Mouse (Mus musculus) embryonic facial prominence, embryonic 14.5 days (tissue): ENCODE data around the gene Cltb. TPM values are rescaled to one million over a fixed set of nuclear protein-coding genes. Genes with fewer than 3 reads are reported as not detected.

Experiments used
- ATAC-seq: fragments of 200-750 bp; cut with Nextera tagmentation; 2 replicates; pipeline ENCODE4 v1.8.0; 2017; ENCODE audit warnings: low read depth, moderate number of reproducible peaks, moderate TSS enrichment
- DNase-seq: peaks from one replicate; pipeline ENCODE4 v3.0.0-alpha.2; 2015; ENCODE audit warnings: low spot score
- H3K27ac ChIP-seq: fragments of 300-500 bp; sonication (generic); replicated peaks from 2 replicates; pipeline ENCODE4 v1.5.1; 2014; ENCODE audit warnings: low read depth, mild to moderate bottlenecking, low read length, moderate library complexity
- H3K27me3 ChIP-seq: fragments of 300-500 bp; sonication (generic); replicated peaks from 2 replicates; pipeline ENCODE4 v1.6.1; 2014; ENCODE audit warnings: low read length; ENCODE audit not compliant: control insufficient read depth, insufficient read depth
- H3K36me3 ChIP-seq: fragments of 300-500 bp; sonication (generic); 2 replicates; pipeline ENCODE4 v1.6.1; 2014; ENCODE audit warnings: low read length, mixed read lengths; ENCODE audit not compliant: control insufficient read depth, insufficient read depth
- H3K4me1 ChIP-seq: fragments of 300-500 bp; sonication (generic); 2 replicates; pipeline ENCODE4 v1.6.1; 2014; ENCODE audit warnings: antibody characterized with exemption, low read length; ENCODE audit not compliant: control insufficient read depth, insufficient read depth
- H3K4me2 ChIP-seq: fragments of 300-500 bp; sonication (generic); 2 replicates; pipeline ENCODE4 v1.6.1; 2014; ENCODE audit warnings: low read depth, mild to moderate bottlenecking, low read length, moderate library complexity, mixed read lengths
- H3K4me3 ChIP-seq: fragments of 300-500 bp; sonication (generic); 2 replicates; pipeline ENCODE4 v1.5.1; 2014; ENCODE audit warnings: low read depth, mild to moderate bottlenecking, low read length
- H3K9ac ChIP-seq: fragments of 300-500 bp; sonication (generic); 2 replicates; pipeline ENCODE4 v1.6.1; 2014; ENCODE audit warnings: low read depth, mild to moderate bottlenecking, low read length, moderate library complexity, mixed read lengths
- H3K9me3 ChIP-seq: fragments of 300-500 bp; sonication (generic); 2 replicates; pipeline ENCODE4 v1.6.1; 2016; ENCODE audit warnings: low read length; ENCODE audit not compliant: control insufficient read depth
- WGBS: fragments of 180-500 bp; shearing (Covaris S2); extraction: QIAGEN DNeasy Blood & Tissue Kit; methylation state at CpG from one replicate; pipeline ENCODE4 v1.1.7; 2014; 5-methylcytosine and 5-hydroxymethylcytosine counted together
- polyA plus RNA-seq: library from polyadenylated mRNA; unstranded; fragments of >200 nt; fragmentation: Nextera tagmentation; extraction: Ambion mirVana; gene quantifications from 2 replicates; pipeline ENCODE4 v1.2.1, GENCODE M21; 2014

Cltb gene
- polyA plus RNA-seq, 1 experiment from 2014 or later = 48.1 TPM

DNA sequence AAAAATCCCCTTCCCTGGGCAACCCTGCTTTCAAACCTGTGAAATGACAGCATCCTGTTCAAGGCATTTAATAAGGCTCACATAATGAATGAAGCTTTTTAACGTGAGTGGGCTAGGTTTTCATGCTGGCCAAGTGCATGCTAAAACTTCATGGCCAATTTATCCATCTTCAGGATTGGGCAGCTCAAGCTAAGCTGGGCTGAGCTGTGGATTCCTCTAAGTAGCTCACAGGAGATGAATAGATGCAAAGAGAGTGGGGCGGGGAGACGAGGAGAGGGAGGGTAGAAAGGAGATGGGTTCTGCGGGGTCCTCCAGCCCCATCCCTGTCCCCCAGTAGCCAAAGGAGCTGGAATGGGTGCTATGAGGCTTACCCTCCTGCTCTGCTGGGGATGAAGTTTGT is 6.9 kb downstream of the Cltb start:
- WGBS = 67% methylated on average over 4 of the region's 4 CpGs
- Histone ChIP-seq H3K9me3 (no peaks in the 10 kb centered on the region), H3K27ac (no peak overlapping the region), H3K36me3 (peaks cover 10% of the 10 kb centered on the region; the same call in 1 of the 2 replicates), H3K27me3 (no peaks in the 10 kb centered on the region), H3K4me2 (no peak overlapping the region), H3K9ac (no peak overlapping the region), H3K4me1 (no peaks in the 10 kb centered on the region; the same call in 1 of the 2 replicates), H3K4me3 (no peak overlapping the region)
- no peak for ATAC-seq
- DNase-seq = no peak

DNA sequence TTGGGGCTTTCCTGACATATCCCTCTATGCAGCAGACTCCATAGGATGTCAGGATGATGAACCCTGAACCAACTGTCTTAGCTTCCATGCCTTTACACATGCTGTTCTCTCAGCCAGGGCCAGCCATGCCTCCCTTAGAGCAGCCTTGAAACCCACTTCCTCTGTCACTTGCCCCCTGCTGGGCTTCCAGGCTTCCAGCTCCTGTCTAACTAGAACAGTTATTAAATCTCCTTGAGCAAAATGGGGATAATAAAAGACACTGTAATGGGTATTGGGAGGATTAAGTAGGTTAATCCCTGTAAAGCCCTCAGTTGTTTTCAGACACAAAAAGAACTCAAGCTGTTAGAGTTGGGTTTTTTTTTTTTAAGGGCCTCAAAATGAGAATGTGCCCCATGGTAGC is 7.6 kb downstream of the Cltb start:
- H3K9ac ChIP-seq = no peak overlapping the region
- H3K9me3 ChIP-seq = no peaks in the 10 kb centered on the region
- H3K36me3 ChIP-seq = peaks cover 17% of the 10 kb centered on the region; the same call in 1 of the 2 replicates
- DNase-seq = no peak
- no peak overlapping the region for H3K4me2 ChIP-seq
- H3K4me1 ChIP-seq = no peaks in the 10 kb centered on the region
- no peak overlapping the region for H3K4me3 ChIP-seq
- no peaks in the 10 kb centered on the region for H3K27me3 ChIP-seq
- ATAC-seq = no peak
- no peak overlapping the region for H3K27ac ChIP-seq

DNA sequence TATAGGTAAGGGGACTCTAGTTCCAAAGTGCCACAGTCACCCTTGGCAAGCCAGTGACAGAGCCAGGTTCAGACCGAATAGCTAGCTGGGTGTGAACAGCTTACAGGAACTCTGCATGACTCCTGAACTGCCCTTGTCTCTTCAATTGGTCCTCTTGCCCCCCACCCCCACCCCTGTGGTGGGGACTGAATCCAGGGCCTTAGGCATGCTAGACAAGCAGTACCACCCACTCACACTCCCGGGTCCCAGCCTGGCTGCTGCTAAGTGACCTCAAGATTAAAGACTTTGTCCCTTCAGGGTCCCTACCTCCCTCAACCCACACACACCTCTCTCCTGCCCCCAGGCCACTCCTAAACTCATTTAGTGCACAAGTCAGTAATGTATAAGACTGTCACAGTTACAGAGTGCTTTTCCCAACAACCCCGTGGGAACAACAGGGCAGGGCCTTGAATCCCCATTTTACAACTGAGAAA is 8.5 kb downstream of the Cltb start:
- no peak overlapping the region for H3K4me2 ChIP-seq
- DNase-seq = no peak
- 55% methylated on average over 3 of the region's 3 CpGs for WGBS
- H3K4me1 ChIP-seq = no peaks in the 10 kb centered on the region
- H3K9me3 ChIP-seq = no peaks in the 10 kb centered on the region
- no peak overlapping the region for H3K9ac ChIP-seq
- H3K27ac ChIP-seq = no peak overlapping the region
- ATAC-seq = no peak
- H3K27me3 ChIP-seq = no peaks in the 10 kb centered on the region
- H3K4me3 ChIP-seq = no peak overlapping the region
- H3K36me3 ChIP-seq = peaks cover 22% of the 10 kb centered on the region; the same call in 1 of the 2 replicates

DNA sequence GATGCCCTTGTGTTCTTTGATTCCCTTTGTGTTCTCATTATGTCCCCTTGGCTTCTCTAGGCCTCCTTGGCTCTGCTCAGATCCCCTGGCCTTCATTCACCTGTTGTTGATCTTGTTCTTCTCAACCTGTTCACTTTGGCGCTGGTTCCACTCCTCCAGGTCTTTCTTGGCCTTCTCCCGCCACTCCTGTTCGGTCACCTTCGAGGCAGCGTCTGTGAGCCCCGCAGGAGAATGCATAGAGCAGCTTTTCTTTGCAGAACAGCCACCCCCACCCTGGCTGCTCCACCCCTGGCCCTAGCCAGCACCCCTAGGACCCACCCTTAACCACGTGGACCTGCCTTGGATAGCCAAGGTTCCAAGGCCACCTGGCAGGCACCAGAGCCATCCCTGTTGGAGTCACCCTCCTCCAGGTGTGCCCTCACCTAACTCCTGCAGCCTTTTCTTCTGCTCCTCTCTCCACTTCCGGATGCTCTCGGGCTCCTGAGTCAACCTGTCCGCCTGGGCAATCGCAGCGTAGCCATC is 12.5 kb downstream of the Cltb start:
- 88% methylated on average over 12 of the region's 12 CpGs for WGBS
- Histone ChIP-seq H3K4me1 (no peaks in the 10 kb centered on the region), H3K36me3 (peaks cover 29% of the 10 kb centered on the region; the same call in 1 of the 2 replicates), H3K27me3 (no peaks in the 10 kb centered on the region), H3K4me2 (no peak overlapping the region), H3K9ac (no peak overlapping the region), H3K4me3 (no peak overlapping the region), H3K27ac (no peak overlapping the region), H3K9me3 (no peaks in the 10 kb centered on the region)
- no peak for DNase-seq
- no peak for ATAC-seq

DNA sequence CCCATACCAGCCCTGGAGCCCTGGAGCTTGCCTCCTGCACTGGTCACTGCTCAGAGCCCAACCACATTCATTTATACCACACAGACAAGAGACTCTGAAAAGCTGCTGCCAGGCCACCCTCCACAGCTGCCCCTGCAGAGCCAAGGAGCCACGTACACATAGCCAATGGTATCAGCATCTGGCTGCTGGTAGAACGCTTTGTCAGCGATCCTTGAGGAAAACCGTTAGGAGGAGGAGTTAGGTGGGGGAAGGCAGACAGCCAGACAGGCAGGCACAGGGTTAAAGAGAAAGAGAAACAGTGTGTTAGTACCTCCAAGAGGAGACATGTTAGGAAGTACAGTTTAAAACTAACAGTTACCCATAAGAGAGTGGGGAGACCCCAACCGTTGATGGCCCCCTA is 14.3 kb downstream of the Cltb start:
- Histone ChIP-seq H3K9me3 (no peaks in the 10 kb centered on the region), H3K4me1 (no peaks in the 10 kb centered on the region), H3K36me3 (peaks cover 40% of the 10 kb centered on the region; the same call in 1 of the 2 replicates), H3K27me3 (no peaks in the 10 kb centered on the region), H3K9ac (no peak overlapping the region), H3K4me3 (no peak overlapping the region), H3K27ac (peak overlapping the region; percentile 17; the same call in 1 of the 2 replicates), H3K4me2 (no peak overlapping the region)
- WGBS = 64% methylated on average over 5 of the region's 5 CpGs
- ATAC-seq (no peak), DNase-seq (no peak)

DNA sequence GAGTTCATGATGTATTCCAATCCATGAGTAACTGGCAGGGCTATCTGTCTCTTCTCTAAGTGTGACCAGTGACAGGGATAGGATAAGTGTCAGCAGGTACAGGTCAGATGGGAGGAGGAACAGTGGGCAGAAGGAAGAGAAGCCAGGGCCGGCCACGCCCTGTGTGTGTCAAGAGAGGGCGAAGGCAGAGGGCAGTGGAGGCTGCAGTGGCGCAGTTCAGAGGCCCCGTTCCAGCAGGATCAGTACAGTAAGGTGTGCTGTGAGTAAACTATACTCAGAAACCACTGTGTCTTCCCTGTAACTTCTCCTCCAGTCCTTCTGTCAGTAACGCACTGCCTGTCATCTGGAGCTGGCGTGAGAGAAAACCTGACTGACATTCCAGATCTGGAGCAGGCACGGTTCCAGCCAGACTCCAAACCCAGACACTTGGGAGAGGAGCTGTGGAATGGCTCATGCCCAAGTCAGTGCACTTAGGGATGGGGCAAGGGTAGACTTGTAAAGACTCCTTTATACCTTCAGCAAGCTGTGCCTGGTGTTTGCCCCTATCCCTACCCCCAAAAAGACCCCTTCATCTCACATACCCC is 14.9 kb downstream of the Cltb start:
- Histone ChIP-seq H3K4me1 (peaks cover 6% of the 10 kb centered on the region), H3K27me3 (no peaks in the 10 kb centered on the region), H3K4me2 (no peak overlapping the region), H3K9ac (no peak overlapping the region), H3K9me3 (no peaks in the 10 kb centered on the region), H3K27ac (no peak overlapping the region), H3K4me3 (no peak overlapping the region), H3K36me3 (peaks cover 40% of the 10 kb centered on the region; the same call in 1 of the 2 replicates)
- 76% methylated on average over 8 of the region's 8 CpGs for WGBS
- ATAC-seq (no peak), DNase-seq (no peak)

DNA sequence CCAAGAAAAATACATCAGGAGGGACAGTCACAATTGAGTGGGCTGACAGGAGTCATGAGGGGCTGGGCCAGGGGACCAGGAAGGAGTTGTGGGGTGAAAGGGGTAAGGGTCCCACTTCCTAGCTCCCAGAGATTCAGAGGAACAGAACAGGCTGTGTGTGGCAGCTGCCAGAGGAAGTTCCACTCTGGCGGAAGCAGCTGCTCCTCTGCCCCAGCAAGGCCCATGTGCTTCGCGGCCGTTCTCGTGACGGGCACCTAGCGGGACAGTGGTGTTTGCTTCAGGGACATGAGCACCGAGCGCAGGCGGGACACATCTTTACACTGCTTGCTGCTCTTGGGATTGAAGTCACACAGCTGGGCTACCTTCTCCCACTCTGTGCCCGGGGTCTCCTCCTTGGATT is 17.5 kb downstream of the Cltb start:
- Histone ChIP-seq H3K4me3 (no peak overlapping the region), H3K9ac (no peak overlapping the region), H3K27me3 (no peaks in the 10 kb centered on the region), H3K4me1 (peaks cover 10% of the 10 kb centered on the region), H3K36me3 (peaks cover 30% of the 10 kb centered on the region; the same call in 1 of the 2 replicates), H3K9me3 (no peaks in the 10 kb centered on the region), H3K27ac (no peak overlapping the region), H3K4me2 (no peak overlapping the region)
- no peak for DNase-seq
- 92% methylated on average over 11 of the region's 11 CpGs for WGBS
- no peak for ATAC-seq

DNA sequence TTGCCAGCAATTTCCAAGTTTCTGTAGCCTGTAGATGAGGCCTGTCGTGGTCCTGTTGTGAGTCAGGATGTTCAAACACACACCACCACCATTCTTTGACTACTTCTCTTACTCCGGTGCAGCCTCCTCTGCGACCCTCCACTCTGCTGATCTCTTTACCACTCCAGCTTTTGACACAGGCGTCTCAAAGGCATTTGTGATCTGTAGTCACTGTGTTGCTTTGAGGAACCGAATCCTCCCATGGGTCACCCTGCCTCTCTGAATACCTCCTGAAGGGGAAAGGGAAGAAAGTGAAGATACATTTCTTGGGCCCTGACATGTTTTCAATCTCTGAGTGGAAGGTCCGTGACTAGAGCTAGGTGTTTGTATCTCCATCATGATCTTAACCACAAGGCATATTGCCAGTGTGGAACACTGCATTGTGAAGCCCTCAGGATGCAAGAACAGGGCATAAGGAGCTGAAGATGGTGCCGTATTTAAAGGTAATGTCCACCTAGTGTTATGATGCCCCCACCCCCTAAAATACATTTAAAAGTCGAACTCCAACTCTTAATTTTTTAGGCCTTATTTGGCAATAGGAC is 19.3 kb downstream of the Cltb start:
- Histone ChIP-seq H3K4me2 (peak overlapping the region; percentile 82), H3K4me3 (no peak overlapping the region; the same call in 1 of the 2 replicates), H3K36me3 (peaks cover 39% of the 10 kb centered on the region), H3K9me3 (no peaks in the 10 kb centered on the region), H3K27ac (no peak overlapping the region), H3K9ac (no peak overlapping the region), H3K4me1 (peaks cover 10% of the 10 kb centered on the region), H3K27me3 (no peaks in the 10 kb centered on the region)
- ATAC-seq = no peak
- 87% methylated on average over 8 of the region's 8 CpGs for WGBS
- no peak for DNase-seq
